Mouse (Mus musculus) cerebellum, postnatal 36 days (tissue): ENCODE measurements around the gene Setd3.

ENCODE experiments used
- DNase-seq, 2 experiments: peaks; one replicate each; pipeline ENCODE4 v3.0.0; 2021 to 2022; ENCODE audit warnings: mixed read lengths in 2 of 2

The Setd3 gene

GRCm38 (mm10) chr12:108200094-108200493 is 21.0 kb upstream of the Setd3 start:
- no peak for DNase-seq

GRCm38 (mm10) chr12:108198447-108198846 is 19.3 kb upstream of the Setd3 start:
- no peak for DNase-seq

- no peak for DNase-seq
These were observed 16.6 kb upstream of the Setd3 start for GRCm38 (mm10) chr12:108195761-108196160.

GRCm38 (mm10) chr12:108193878-108194277 is 14.8 kb upstream of the Setd3 start:
- DNase-seq, result no peak

- peak in 1 of 2 experiments; percentile 19 for DNase-seq
These were observed 8.5 kb upstream of the Setd3 start for GRCm38 (mm10) chr12:108187541-108188091.

GRCm38 (mm10) chr12:108181716-108182115 is 2.6 kb upstream of the Setd3 start:
- DNase-seq, result no peak

- DNase-seq, result peak; percentile 99
These were observed 480 bp upstream of the Setd3 start, which contains the start of gene Ccnk for GRCm38 (mm10) chr12:108179321-108180266. Ccnk (plus strand) TSS chr12:108179579.

GRCm38 (mm10) chr12:108178331-108179245 is 526 bp downstream of the Setd3 start:
- peak; percentile 52 to 61 for DNase-seq

GRCm38 (mm10) chr12:108176366-108176765 is 2.7 kb downstream of the Setd3 start:
- DNase-seq, result no peak

GRCm38 (mm10) chr12:108174606-108175505 is 4.3 kb downstream of the Setd3 start:
- no peak for DNase-seq

GRCm38 (mm10) chr12:108172639-108173038 is 6.5 kb downstream of the Setd3 start:
- DNase-seq, result no peak

- DNase-seq, result no peak
These were observed 7.8 kb downstream of the Setd3 start for GRCm38 (mm10) chr12:108171336-108171735.

- DNase-seq, result no peak
These were observed 8.6 kb downstream of the Setd3 start for GRCm38 (mm10) chr12:108170467-108170866.

GRCm38 (mm10) chr12:108168909-108169308 is 10.2 kb downstream of the Setd3 start:
- DNase-seq, result no peak

GRCm38 (mm10) chr12:108163706-108164105 is 15.4 kb downstream of the Setd3 start:
- DNase-seq, result peak; percentile 22 to 24

GRCm38 (mm10) chr12:108162036-108162435 is 17.1 kb downstream of the Setd3 start:
- no peak for DNase-seq

- no peak for DNase-seq
These were observed 19.3 kb downstream of the Setd3 start for GRCm38 (mm10) chr12:108159863-108160262.

- no peak for DNase-seq
These were observed 26.4 kb downstream of the Setd3 start for GRCm38 (mm10) chr12:108152743-108153142.

GRCm38 (mm10) chr12:108149764-108150163 is 29.4 kb downstream of the Setd3 start:
- DNase-seq, result no peak

GRCm38 (mm10) chr12:108145198-108145597 is 33.9 kb downstream of the Setd3 start:
- no peak for DNase-seq

GRCm38 (mm10) chr12:108143624-108144498 is 35.3 kb downstream of the Setd3 start:
- no peak for DNase-seq
